Mouse (Mus musculus) testis, adult 2 months (tissue): ENCODE results near the gene Asxl1.

Experiments used
- CTCF ChIP-seq: fragments of 200-500 bp; IDR thresholded peaks from 2 replicates; pipeline ENCODE4 v1.5.1; 2012; ENCODE audit warnings: low read depth, mild to moderate bottlenecking, inconsistent platforms, low read length, moderate library complexity; ENCODE audit not compliant: control insufficient read depth, insufficient read depth, insufficient replicate concordance
- POLR2A ChIP-seq: fragments of 200-500 bp; IDR thresholded peaks from 2 replicates; pipeline ENCODE4 v1.6.1; 2012; ENCODE audit warnings: low read depth, mild to moderate bottlenecking, inconsistent platforms, low read length, moderate library complexity; ENCODE audit not compliant: control insufficient read depth

GRCm38 (mm10) chr2:153345454-153346220 lies at the start of gene Asxl1:
- no peak for TF ChIP-seq CTCF
- TF ChIP-seq POLR2A: peak; percentile 45
